Mouse (Mus musculus): ENCODE measurements around the gene Rrp8. TPM values are rescaled to one million over a fixed set of nuclear protein-coding genes. Genes with fewer than 3 reads are reported as not detected.

The Rrp8 gene
- polyA plus RNA-seq (2017; shearing (Covaris generic)), result 39.5 TPM

GRCm38 (mm10) chr7:105736911-105737521, at the start of gene Rrp8:
TSS of gene Rrp8 (minus strand) at chr7:105737385.

GRCm38 (mm10) chr7:105751491-105752433, 14.6 kb upstream of the Rrp8 start, which contains the start of gene Tpp1:
TSS of gene Tpp1 (minus strand) at chr7:105752235.

GRCm38 (mm10) chr7:105743926-105744590, 6.9 kb upstream of the Rrp8 start, which contains the start of gene Taf10:
TSS of gene Taf10 (minus strand) at chr7:105744361.

GRCm38 (mm10) chr7:105736264-105736901, 802 bp downstream of the Rrp8 start, which contains the start of gene Ilk:
TSS of gene Ilk (plus strand) at chr7:105736592.

Other genes with a start within 250 kb of the Rrp8 start
- gene Smpd1, start 183.0 kb downstream of the Rrp8 start, polyA plus RNA-seq (2017; shearing (Covaris generic)), result 37.2 TPM
- gene Apbb1, start 155.7 kb downstream of the Rrp8 start, polyA plus RNA-seq (2017; shearing (Covaris generic)), result 3.9 TPM
- not detected for gene Hpx, start 137.2 kb downstream of the Rrp8 start, polyA plus RNA-seq (2017; shearing (Covaris generic))
- gene Trim3, start 103.8 kb downstream of the Rrp8 start, polyA plus RNA-seq (2017; shearing (Covaris generic)), result 13.4 TPM
- 209 TPM for gene Timm10b, start 97.3 kb downstream of the Rrp8 start, polyA plus RNA-seq (2017; shearing (Covaris generic))
- gene Arfip2, start 97.0 kb downstream of the Rrp8 start, polyA plus RNA-seq (2017; shearing (Covaris generic)), result 22.9 TPM
- 11.6 TPM for gene Gm45799, start 96.8 kb downstream of the Rrp8 start, polyA plus RNA-seq (2017; shearing (Covaris generic))
- 2.3 TPM for gene Dnhd1, start 86.6 kb downstream of the Rrp8 start, polyA plus RNA-seq (2017; shearing (Covaris generic))
- gene Ilk, start 793 bp downstream of the Rrp8 start, polyA plus RNA-seq (2017; shearing (Covaris generic)), result 257 TPM
- 355 TPM for gene Taf10, start 7.0 kb upstream of the Rrp8 start, polyA plus RNA-seq (2017; shearing (Covaris generic))
- gene Tpp1, start 14.8 kb upstream of the Rrp8 start, polyA plus RNA-seq (2017; shearing (Covaris generic)), result 117 TPM
- 0.08 TPM for gene Dchs1, start 50.3 kb upstream of the Rrp8 start, polyA plus RNA-seq (2017; shearing (Covaris generic))
- 137 TPM for gene Mrpl17, start 73.7 kb upstream of the Rrp8 start, polyA plus RNA-seq (2017; shearing (Covaris generic))
- 147 TPM for gene Gm4070, start 216.6 kb upstream of the Rrp8 start, polyA plus RNA-seq (2017; shearing (Covaris generic))

Data from CD4-positive, CD25-positive, alpha-beta regulatory T cell (primary cell).